Mouse (Mus musculus) hindbrain, embryonic 15.5 days (tissue): ENCODE data around the gene Kcnq4. TPM values are rescaled to one million over a fixed set of nuclear protein-coding genes. Genes with fewer than 3 reads are reported as not detected.
A peak's percentile ranks its signal among the peaks of the same experiment; 100 is the strongest.

Source experiments
- ATAC-seq: fragments of 200-750 bp; cut with Nextera tagmentation; 2 replicates; pipeline ENCODE4 v1.8.0; 2017; ENCODE audit warnings: low read depth, moderate number of reproducible peaks, moderate TSS enrichment; ENCODE audit not compliant: low FRiP score
- H3K27ac ChIP-seq: fragments of 300-500 bp; sonication (generic); replicated peaks from 2 replicates; pipeline ENCODE4 v1.5.1; 2015; ENCODE audit warnings: mild to moderate bottlenecking, inconsistent platforms
- H3K27me3 ChIP-seq: fragments of 300-500 bp; sonication (generic); 2 replicates; pipeline ENCODE4 v1.6.1; 2015; ENCODE audit warnings: control low read depth, inconsistent platforms
- H3K36me3 ChIP-seq: fragments of 300-500 bp; sonication (generic); 2 replicates; pipeline ENCODE4 v1.6.1; 2015; ENCODE audit warnings: control low read depth, inconsistent platforms
- H3K4me1 ChIP-seq: fragments of 300-500 bp; sonication (generic); replicated peaks from 2 replicates; pipeline ENCODE4 v1.6.1; 2015; ENCODE audit warnings: control low read depth, inconsistent platforms
- H3K4me2 ChIP-seq: fragments of 300-500 bp; sonication (generic); 2 replicates; pipeline ENCODE4 v1.6.1; 2015; ENCODE audit warnings: moderate library complexity, mild to moderate bottlenecking, inconsistent platforms
- H3K4me3 ChIP-seq: fragments of 300-500 bp; sonication (generic); 2 replicates; pipeline ENCODE4 v1.5.1; 2015; ENCODE audit warnings: mild to moderate bottlenecking, inconsistent platforms
- H3K9ac ChIP-seq: fragments of 300-500 bp; sonication (generic); 2 replicates; pipeline ENCODE4 v1.6.1; 2015; ENCODE audit warnings: inconsistent platforms
- H3K9me3 ChIP-seq: fragments of 300-500 bp; sonication (generic); 2 replicates; pipeline ENCODE4 v1.6.1; 2016; ENCODE audit warnings: control low read depth, inconsistent platforms
- WGBS: fragments of 180-500 bp; shearing (Covaris S2); methylation state at CpG from one replicate; pipeline ENCODE4 v1.1.7; 2015; 5-methylcytosine and 5-hydroxymethylcytosine counted together
- polyA plus RNA-seq: library from polyadenylated mRNA; unstranded; fragments of >200 nt; fragmentation: Nextera tagmentation; extraction: Ambion mirVana; gene quantifications from 2 replicates; pipeline ENCODE4 v1.2.1, GENCODE M21; 2015

Kcnq4 gene
- polyA plus RNA-seq, 1 experiment from 2014 or later, result 7.0 TPM

DNA sequence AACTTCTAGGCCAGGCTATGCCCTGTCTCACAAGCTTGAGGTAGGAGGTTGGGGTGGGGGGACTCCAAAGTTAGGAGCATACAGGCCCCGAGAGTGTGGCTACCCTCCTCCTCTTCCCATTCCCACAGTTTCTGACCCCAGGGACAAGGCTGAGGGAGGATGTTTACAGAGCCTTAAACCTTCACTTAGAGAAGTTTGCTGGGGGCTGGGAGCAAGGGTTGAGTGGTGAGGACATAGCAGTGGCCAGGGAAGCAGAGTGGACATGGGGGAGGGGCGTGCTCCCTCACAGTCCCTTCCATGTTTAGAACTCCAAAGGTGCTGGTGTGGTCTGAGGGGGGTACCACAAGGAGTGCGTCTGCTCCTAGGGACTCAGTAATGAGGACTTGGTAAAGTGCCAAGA is 4.8 kb downstream of the Kcnq4 start:
- Histone ChIP-seq H3K4me3 (no peak overlapping the region), H3K9me3 (no peaks in the 10 kb centered on the region), H3K4me1 (peaks cover 24% of the 10 kb centered on the region), H3K36me3 (no peaks in the 10 kb centered on the region), H3K27ac (no peak overlapping the region), H3K9ac (no peak overlapping the region), H3K4me2 (no peak overlapping the region), H3K27me3 (peaks cover 15% of the 10 kb centered on the region)
- 73% methylated on average over 3 of the region's 3 CpGs for WGBS
- ATAC-seq, result no peak

DNA sequence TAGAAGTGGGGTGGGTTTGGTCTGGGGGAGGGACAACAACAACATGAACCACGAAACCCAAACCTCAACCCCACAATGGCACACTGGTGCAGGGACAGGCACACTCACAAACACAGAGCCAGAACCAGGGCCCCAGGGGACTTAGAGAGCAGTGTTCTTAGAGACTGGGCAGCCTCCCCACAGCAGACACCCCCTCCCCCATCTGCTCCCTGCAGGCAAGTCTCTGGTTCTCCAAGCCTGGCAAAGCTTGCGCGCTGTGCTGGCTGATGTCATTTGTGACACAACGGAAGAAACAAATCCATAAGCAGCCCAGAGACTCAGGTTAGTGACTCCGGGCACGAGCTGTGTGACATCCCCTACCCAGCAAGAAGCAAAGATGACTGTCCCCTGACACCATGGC is 7.1 kb downstream of the Kcnq4 start:
- ATAC-seq, result no peak
- WGBS, result 65% methylated on average over 6 of the region's 6 CpGs
- Histone ChIP-seq H3K4me2 (no peak overlapping the region), H3K9me3 (no peaks in the 10 kb centered on the region), H3K27ac (no peak overlapping the region), H3K4me1 (peaks cover 5% of the 10 kb centered on the region; the same call in 1 of the 2 replicates), H3K27me3 (peaks cover 4% of the 10 kb centered on the region; the same call in 1 of the 2 replicates), H3K36me3 (no peaks in the 10 kb centered on the region), H3K9ac (no peak overlapping the region), H3K4me3 (no peak overlapping the region)

DNA sequence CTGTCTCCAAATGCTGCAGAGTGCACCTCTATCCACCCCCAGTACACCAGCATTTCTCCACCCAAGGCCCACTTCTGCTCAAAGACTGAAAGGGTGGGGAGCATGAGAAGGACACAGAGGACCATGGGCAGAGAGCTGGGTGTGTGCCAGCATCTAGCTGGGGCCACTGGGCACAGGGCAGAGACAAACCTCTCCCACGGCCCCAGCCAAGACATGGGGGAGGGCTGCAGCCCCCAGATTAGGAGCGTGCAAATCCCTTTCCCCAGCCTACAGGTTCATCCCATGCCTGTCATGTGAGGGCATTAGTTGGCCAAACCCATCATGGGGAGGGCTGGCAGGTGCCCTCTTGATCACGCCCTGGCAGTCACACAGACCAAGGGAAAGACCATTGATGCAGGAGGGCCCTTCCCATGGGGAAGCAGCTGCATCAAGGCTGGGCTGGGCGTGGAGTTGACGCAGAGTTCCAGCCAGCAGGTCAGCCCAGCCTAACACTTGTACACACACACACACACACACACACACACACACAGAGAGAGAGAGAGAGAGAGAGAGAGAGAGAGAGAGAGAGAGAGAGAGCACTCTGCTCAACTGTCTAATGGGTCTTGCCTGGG is 14.3 kb downstream of the Kcnq4 start:
- 72% methylated on average over 5 of the region's 5 CpGs for WGBS

DNA sequence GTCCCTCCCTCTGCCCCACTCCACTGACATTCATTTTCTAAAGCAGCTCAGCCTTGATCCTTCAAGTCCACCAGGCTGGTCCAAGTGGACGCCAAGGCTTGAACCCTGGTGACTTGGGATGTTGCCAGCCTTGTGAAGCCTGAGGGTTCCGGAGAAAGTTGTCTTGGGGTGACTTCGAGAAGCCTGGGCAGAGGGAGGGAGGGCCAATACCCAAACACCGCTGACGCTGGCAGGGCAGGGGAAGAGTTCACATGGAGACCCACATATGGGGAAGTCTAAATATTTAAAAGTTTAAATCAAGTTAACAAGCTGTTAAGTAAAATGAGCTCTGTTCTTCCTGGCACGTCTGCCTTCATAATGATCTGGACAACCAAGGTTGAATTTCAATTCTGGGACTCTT is 15.7 kb downstream of the Kcnq4 start:
- ATAC-seq, result no peak

More for the DNA sequence above, 14.3 kb downstream of the Kcnq4 start:
- Histone ChIP-seq H3K27ac (no peak overlapping the region), H3K9me3 (no peaks in the 10 kb centered on the region), H3K4me1 (peaks cover 23% of the 10 kb centered on the region), H3K9ac (no peak overlapping the region), H3K4me3 (no peak overlapping the region), H3K4me2 (no peak overlapping the region), H3K36me3 (no peaks in the 10 kb centered on the region), H3K27me3 (peaks cover 11% of the 10 kb centered on the region)
- ATAC-seq, result peak; percentile 40

DNA sequence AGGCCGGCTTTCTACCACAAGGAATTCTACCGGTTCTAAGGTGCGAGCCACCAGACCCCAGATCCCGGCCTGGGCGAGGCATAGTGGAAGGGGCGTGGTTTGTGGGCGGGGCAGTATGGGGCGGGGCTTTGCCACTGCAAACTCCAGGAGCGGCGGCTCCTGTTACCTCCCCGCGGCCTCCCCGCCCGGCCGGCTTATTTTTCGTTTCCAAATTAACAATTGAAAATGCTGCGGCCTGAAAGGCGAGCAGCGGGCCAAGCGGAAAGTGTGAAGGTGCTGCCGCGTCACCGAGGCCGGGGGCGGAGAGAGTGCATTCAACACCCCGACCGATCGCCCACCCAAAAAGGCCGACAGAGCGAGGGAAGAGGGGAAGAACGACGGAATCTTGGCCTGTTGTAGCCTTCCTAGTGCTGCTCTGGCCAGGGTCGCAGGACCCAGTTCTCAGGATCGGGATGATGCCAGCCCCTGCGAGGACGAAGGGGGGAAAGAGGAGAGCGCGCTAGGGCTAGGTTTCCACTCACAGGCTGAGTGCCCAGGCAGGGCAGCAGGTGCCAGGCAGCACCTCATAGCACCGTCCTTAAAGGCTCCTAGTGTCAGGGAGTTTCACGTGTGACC is 17.3 kb downstream of the Kcnq4 start:
- H3K9ac ChIP-seq, result peak overlapping the region; percentile 47
- under 1% methylated on average over 39 of the region's 40 CpGs for WGBS

More for the DNA sequence above, 15.7 kb downstream of the Kcnq4 start:
- H3K27ac ChIP-seq, result no peak overlapping the region
- no peak overlapping the region for H3K9ac ChIP-seq
- 78% methylated on average over 6 of the region's 6 CpGs for WGBS
- no peaks in the 10 kb centered on the region for H3K9me3 ChIP-seq
- peaks cover 11% of the 10 kb centered on the region for H3K27me3 ChIP-seq
- H3K36me3 ChIP-seq, result no peaks in the 10 kb centered on the region
- H3K4me1 ChIP-seq, result peaks cover 23% of the 10 kb centered on the region
- no peak overlapping the region for H3K4me2 ChIP-seq
- H3K4me3 ChIP-seq, result no peak overlapping the region

DNA sequence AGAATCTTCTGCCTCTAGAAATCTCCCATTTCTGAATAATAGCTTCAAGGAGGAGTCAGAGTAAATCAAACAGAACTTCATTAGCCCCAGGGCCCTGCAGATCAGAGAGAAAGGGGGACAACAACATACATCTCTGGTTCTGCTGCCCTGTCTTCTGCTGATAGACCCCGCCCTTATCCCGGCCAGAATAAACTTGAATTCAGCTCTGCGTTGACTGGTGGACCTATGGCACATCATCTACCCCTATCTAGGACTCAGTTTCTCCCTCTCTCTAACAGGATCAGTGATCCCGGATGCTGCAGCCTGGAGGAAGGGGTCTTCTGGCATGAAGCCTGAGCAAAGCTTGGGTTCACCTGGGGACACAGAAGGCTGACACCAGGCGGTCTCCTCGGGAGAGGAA is 17.8 kb downstream of the Kcnq4 start:
- H3K36me3 ChIP-seq, result no peaks in the 10 kb centered on the region
- H3K4me3 ChIP-seq, result peak overlapping the region; percentile 44
- no peaks in the 10 kb centered on the region for H3K9me3 ChIP-seq
- H3K27me3 ChIP-seq, result peaks cover 11% of the 10 kb centered on the region
- WGBS, result 30% methylated on average over 6 of the region's 6 CpGs
- peaks cover 23% of the 10 kb centered on the region for H3K4me1 ChIP-seq
- no peak overlapping the region for H3K27ac ChIP-seq
- ATAC-seq, result no peak
- peak overlapping the region; percentile 91 for H3K4me2 ChIP-seq
- H3K9ac ChIP-seq, result peak overlapping the region; percentile 47

More for the DNA sequence above, 17.3 kb downstream of the Kcnq4 start:
- Histone ChIP-seq H3K4me1 (peaks cover 23% of the 10 kb centered on the region), H3K4me2 (peak overlapping the region; percentile 91), H3K9me3 (no peaks in the 10 kb centered on the region), H3K27ac (no peak overlapping the region), H3K4me3 (peak overlapping the region; percentile 44), H3K27me3 (peaks cover 11% of the 10 kb centered on the region), H3K36me3 (no peaks in the 10 kb centered on the region)
- ATAC-seq, result peak; percentile 73

DNA sequence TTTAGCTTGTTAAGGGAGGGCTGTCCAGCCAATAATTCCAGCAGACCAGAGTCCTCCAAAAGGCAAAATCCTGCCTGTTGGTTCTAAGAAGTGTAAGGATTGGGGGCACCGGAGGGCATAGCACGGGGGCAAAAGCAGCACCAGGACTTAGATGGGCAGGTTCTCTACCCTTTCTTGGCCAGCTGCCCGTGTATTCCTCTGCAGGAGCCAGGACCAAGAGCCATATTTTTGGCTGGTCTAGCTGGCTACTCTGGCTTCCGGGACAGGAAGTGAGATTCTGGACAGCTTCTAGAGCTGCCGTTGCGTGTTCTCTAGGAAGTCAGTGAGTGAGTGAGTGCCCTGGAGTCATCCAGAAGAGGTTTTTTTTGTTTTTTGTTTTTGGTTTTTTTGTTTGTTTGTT is 18.3 kb downstream of the Kcnq4 start:
- Histone ChIP-seq H3K36me3 (no peaks in the 10 kb centered on the region), H3K27ac (no peak overlapping the region), H3K27me3 (peaks cover 11% of the 10 kb centered on the region), H3K9me3 (no peaks in the 10 kb centered on the region), H3K4me1 (peaks cover 23% of the 10 kb centered on the region), H3K4me3 (no peak overlapping the region), H3K9ac (no peak overlapping the region), H3K4me2 (no peak overlapping the region)
- no peak for ATAC-seq
- WGBS, result 76% methylated on average over 6 of the region's 6 CpGs

DNA sequence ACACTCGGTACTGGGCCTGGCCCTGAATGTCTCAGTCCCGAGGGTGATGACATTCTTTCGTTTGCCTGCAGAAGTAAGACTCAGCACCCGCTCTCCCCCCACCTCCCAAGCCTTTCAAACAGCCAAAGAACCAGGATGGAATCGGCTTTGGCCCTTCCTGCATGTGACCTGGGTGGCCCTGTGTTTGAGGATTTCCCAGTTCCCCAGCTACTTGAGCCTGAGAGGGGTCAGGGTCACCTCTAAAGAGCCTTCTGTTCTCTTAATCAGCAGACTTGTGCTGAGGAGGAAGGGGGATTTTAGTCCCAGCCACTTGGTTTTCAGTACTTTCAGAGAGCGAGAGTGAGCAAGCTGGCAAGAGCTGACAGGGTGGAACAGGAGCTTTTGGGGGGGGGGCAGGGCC is 19.0 kb downstream of the Kcnq4 start:
- Histone ChIP-seq H3K36me3 (no peaks in the 10 kb centered on the region), H3K4me2 (no peak overlapping the region), H3K4me3 (no peak overlapping the region), H3K27ac (no peak overlapping the region), H3K9ac (no peak overlapping the region), H3K4me1 (peaks cover 23% of the 10 kb centered on the region), H3K9me3 (no peaks in the 10 kb centered on the region), H3K27me3 (peaks cover 11% of the 10 kb centered on the region)
- 60% methylated on average over 6 of the region's 6 CpGs for WGBS
- ATAC-seq, result no peak

DNA sequence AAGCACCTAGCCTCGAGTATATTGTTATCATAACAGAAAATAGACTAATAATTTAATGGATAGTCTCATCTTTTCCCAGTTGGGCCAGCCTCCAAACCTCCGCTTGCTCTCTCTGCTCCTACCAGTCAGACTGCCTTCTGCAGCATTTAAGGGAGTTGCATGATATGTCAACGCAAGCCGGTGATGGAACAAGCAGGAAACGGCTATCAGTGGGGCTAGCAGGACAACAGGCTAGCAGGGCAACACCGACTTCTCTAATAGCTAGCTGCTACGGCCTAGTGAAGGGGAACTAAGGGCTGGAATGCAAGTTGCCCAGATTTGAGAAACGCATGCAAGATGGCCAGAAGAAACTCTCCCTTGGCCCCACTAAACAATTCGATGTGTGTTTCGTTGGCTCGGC is 20.6 kb downstream of the Kcnq4 start:
- Histone ChIP-seq H3K36me3 (no peaks in the 10 kb centered on the region), H3K4me3 (no peak overlapping the region), H3K27me3 (peaks cover 11% of the 10 kb centered on the region), H3K9ac (no peak overlapping the region), H3K27ac (no peak overlapping the region), H3K4me2 (no peak overlapping the region), H3K9me3 (no peaks in the 10 kb centered on the region), H3K4me1 (peaks cover 12% of the 10 kb centered on the region)
- 82% methylated on average over 11 of the region's 11 CpGs for WGBS
- no peak for ATAC-seq

DNA sequence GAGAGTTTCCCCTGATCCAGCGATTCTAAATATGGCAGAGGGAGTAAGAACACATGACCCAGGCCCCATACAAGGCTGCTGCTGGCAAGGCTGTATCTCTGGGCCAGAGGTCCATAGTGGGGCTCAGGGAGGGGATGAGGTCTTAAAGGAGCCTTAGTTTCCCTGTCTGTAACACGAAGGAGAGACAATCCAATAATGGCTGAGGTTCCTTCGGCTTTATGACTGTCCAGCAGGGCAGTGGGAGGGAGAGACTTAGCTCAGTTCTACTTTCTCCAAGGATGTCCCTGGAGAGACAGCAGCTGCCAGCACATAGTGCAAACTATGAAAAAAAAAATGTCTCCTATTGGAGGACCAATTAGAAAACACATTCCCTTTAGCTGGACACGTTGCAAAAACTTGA is 22.2 kb downstream of the Kcnq4 start:
- whole genome bisulfite sequencing, result 62% methylated on average over 4 of the region's 4 CpGs
- peaks cover 6% of the 10 kb centered on the region; the same call in 1 of the 2 replicates for H3K4me1 ChIP-seq
- H3K9ac ChIP-seq, result no peak overlapping the region
- H3K9me3 ChIP-seq, result no peaks in the 10 kb centered on the region
- H3K36me3 ChIP-seq, result no peaks in the 10 kb centered on the region
- H3K27me3 ChIP-seq, result no peaks in the 10 kb centered on the region
- H3K4me3 ChIP-seq, result no peak overlapping the region
- H3K4me2 ChIP-seq, result no peak overlapping the region
- H3K27ac ChIP-seq, result no peak overlapping the region
- ATAC-seq, result no peak

DNA sequence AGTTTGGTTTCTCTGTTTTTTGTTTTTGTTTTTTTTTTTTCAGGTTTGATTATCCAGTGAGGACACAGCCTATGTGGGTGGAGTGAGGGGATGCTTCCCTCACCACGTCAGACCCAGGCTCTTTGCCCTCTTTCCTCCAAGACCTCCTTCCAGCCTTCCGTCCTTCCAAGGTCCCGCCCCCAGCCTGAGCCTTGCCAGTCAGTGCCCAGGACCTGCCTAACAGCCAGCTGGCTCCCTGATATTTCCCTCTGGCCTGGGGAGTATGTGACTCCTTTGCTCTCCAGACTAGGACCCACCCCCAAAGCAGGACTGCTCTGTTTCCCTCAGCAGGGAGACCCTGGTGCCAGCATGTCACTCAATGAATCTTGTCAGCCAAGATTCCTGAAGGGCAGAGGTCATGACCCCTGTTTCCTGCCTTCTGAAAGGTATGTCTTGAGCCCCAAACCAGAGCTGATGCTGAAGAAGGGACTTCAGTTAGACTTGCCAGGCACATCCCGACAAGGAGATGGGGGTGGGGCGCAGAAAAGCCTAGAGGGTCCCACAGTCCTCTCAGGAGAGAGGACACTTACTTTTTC is 22.8 kb downstream of the Kcnq4 start:
- Histone ChIP-seq H3K27ac (no peak overlapping the region), H3K4me2 (no peak overlapping the region), H3K4me3 (no peak overlapping the region), H3K9ac (no peak overlapping the region), H3K27me3 (no peaks in the 10 kb centered on the region), H3K4me1 (0 out of 2 replicates have a peak, but pooled peaks cover 1% of the 10 kb centered on the region), H3K9me3 (no peaks in the 10 kb centered on the region), H3K36me3 (no peaks in the 10 kb centered on the region)
- ATAC-seq, result no peak
- WGBS, result 29% methylated on average over 5 of the region's 5 CpGs

DNA sequence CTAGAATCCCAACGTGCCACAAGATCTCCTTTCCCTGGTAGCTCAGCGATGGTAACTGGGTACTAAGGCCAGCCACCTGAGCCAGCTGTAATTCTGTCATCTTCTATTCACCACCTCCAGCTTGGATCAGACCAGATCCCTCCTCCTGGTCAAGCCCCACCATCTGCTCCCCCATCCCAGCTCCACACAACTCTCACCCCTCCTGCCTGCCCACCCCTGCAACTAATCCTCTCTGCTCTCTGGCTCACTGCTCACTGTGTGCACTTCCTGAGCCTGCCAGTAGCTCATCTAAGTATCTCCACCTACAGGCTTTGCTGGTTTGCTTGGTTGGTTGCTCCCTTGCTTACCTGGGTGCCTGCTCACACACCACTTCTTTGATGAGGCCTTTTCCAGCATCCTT is 26.8 kb downstream of the Kcnq4 start:
- WGBS, result 66% methylated on average over 2 of the region's 2 CpGs
- 0 out of 2 replicates have a peak, but pooled peaks cover 5% of the 10 kb centered on the region for H3K27me3 ChIP-seq
- no peak overlapping the region for H3K9ac ChIP-seq
- H3K27ac ChIP-seq, result no peak overlapping the region
- no peak for ATAC-seq
- H3K9me3 ChIP-seq, result no peaks in the 10 kb centered on the region
- H3K4me2 ChIP-seq, result no peak overlapping the region
- H3K4me3 ChIP-seq, result no peak overlapping the region
- H3K36me3 ChIP-seq, result no peaks in the 10 kb centered on the region
- peaks cover 3% of the 10 kb centered on the region; the same call in 1 of the 2 replicates for H3K4me1 ChIP-seq
